Mouse (Mus musculus): ENCODE results near the gene Tas2r129.
"Not testable (repeated sequence)": the region's sequence is repeated elsewhere in the genome, so short reads cannot be mapped to it uniquely, and the experiment has no call there.

Tas2r129 gene

DNA sequence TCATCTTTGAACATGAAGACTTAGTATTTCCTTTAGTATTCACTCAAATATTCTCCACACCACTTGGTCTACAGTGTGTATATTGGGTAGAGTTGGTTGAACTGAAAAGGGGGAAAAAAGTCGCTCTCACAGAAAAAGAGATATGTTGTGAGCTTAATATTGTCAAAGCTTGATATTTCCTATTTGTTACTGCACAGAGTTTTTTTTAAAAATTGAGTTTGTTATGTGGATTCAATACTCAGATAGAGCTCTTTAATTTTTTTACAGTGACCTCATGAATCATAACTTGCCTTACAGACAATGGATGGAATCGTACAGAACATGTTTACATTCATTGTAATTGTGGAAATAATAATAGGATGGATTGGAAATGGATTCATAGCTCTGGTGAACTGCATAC, at the start of gene Tas2r129:
Gene Tas2r129, plus strand, starts transcription at position 301 of the 400 bp plus-strand sequence.
- DNase-seq: no peak

DNA sequence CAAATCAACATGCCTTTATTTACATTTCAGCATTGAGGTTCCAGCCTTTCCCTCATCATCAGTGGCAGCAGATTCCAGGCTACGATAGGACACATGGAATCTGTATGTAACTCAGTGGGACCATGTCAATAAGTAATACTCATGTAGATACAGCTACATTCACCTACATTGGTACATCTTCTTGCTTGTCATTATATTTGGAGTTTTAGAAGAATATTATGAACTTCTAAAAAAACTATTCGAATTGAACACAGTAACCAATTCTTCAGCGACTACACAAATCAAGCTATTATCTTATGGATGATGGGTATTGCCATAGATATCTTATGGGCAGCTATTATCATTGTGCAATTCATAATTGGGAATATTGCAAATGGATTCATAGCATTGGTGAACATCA, 41.6 kb upstream of the Tas2r129 start, which contains the start of gene Tas2r125:
Gene Tas2r125, plus strand, starts transcription at position 301 of the 400 bp plus-strand sequence.
- no peak for DNase-seq

GRCm38 (mm10) chr6:132941376-132941775, 9.5 kb upstream of the Tas2r129 start:
- not testable (repeated sequence) for DNase-seq

DNA sequence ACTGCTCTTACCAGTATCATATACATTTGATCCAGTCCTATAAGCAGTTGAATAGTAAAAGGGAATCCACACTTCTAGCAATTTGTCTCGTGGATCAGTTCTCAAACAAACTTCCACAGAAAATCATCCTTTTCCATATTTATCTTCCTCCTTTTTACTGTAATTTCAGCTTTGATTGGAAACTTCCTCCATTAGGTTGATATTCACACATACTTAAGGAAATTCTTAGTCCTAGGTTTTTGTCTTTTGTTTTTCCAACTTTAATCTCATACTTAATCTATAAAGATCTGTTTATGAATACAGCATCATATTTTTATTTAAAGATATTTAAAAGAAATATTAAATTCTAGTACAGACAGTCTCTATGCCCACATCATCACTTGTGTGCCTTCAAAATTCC, 6.9 kb downstream of the Tas2r129 start, which contains the start of gene Tas2r131:
Gene Tas2r131, minus strand, starts transcription at position 101 of the 400 bp plus-strand sequence.
- DNase-seq: no peak

DNA sequence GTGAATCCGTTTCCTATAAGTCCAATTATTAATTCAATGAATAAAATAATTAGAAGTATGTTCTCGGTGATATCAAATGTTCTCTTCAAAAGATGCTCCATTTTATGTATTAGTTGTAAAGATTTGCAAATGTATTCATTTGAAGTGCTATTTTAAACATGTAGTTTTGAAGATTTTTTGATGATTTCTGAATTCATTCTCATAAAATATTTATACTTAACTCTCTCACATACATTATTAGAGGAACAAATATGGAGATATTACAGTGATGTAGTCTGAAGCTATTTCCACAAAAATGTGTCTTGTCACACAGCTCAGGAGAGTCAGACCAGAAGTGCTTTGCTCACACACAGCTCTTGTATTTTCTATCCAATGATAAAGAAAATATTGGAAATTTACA, 30.0 kb downstream of the Tas2r129 start, which contains the start of gene Tas2r109:
Gene Tas2r109, minus strand, starts transcription at position 101 of the 400 bp plus-strand sequence.
- DNase-seq: no peak

Data from cerebellum, adult 8-10 months (tissue).